Mouse (Mus musculus) MEL (cell line): ENCODE results near the gene Ccr6.

ENCODE experiments used
- MYC ChIP-seq: IDR thresholded peaks from 2 replicates; pipeline ENCODE4 v1.6.1; 2011; ENCODE audit warnings: low read depth, mild to moderate bottlenecking, low read length, improper control_type of control experiment, moderate library complexity
- POLR2A ChIP-seq, 2 experiments: IDR thresholded peaks; 2 replicates each; pipeline ENCODE4 v1.6.1; 2011 to 2012; ENCODE audit warnings: low read length in 2 of 2, mild to moderate bottlenecking in 2 of 2, control low read depth in 1 of 2, improper control_type of control experiment in 1 of 2, low read depth in 1 of 2, moderate library complexity in 1 of 2; ENCODE audit not compliant: control insufficient read depth in 1 of 2, insufficient read depth in 1 of 2, poor library complexity in 1 of 2
- USF1 ChIP-seq: IDR thresholded peaks from 2 replicates; pipeline ENCODE4 v1.6.1; 2014; ENCODE audit warnings: low read depth, mild to moderate bottlenecking, inconsistent platforms, low read length, improper control_type of control experiment, moderate library complexity

- TF ChIP-seq POLR2A (IDR thresholded peaks at IDR 0.05; ENCODE audit: control insufficient read depth in 1 of 2, insufficient read depth in 1 of 2, low read depth in 1 of 2, low read length in 2 of 2, poor library complexity in 1 of 2) (no peak), MYC (no peak), USF1 (no peak)
Observed at GRCm38 (mm10) chr17:8240517-8240916, 4.7 kb downstream of the Ccr6 start.
